Mouse (Mus musculus) stomach, postnatal 0 days (tissue): ENCODE results near the gene Ptcd1.

Experiments used
- CTCF ChIP-seq: IDR thresholded peaks from 2 replicates; pipeline ENCODE4 v1.5.1; 2016; ENCODE audit warnings: antibody characterized with exemption, low read depth, mild to moderate bottlenecking, moderate library complexity
- EP300 ChIP-seq: optimal IDR thresholded peaks from 2 replicates; pipeline ENCODE3; 2016; ENCODE audit warnings: antibody characterized with exemption

- TF ChIP-seq CTCF = no peak
- no peak for TF ChIP-seq EP300
These were observed 40.3 kb downstream of the Ptcd1 start for GRCm38 (mm10) chr5:145126580-145126979.
